Mouse (Mus musculus): Measurements from ENCODE around the gene Ifitm10.
"Not testable (repeated sequence)": the region's sequence is repeated elsewhere in the genome, so short reads cannot be mapped to it uniquely, and the experiment has no call there.

Ifitm10 gene

GRCm38 (mm10) chr7:142360743-142361142, 12.8 kb downstream of the Ifitm10 start:
- no peak for DNase-seq

- no peak for DNase-seq
Measured at GRCm38 (mm10) chr7:142359129-142359528, 14.4 kb downstream of the Ifitm10 start.

GRCm38 (mm10) chr7:142357566-142357965, 16.0 kb downstream of the Ifitm10 start:
- peak; percentile 26 for DNase-seq

- peak; percentile 45 for DNase-seq
Measured at GRCm38 (mm10) chr7:142354661-142355233, 18.8 kb downstream of the Ifitm10 start.

GRCm38 (mm10) chr7:142353854-142354253, 19.7 kb downstream of the Ifitm10 start:
- DNase-seq, result peak; percentile 81

GRCm38 (mm10) chr7:142351569-142351968, 22.0 kb downstream of the Ifitm10 start:
- no peak for DNase-seq

- DNase-seq, result no peak
Measured at GRCm38 (mm10) chr7:142349308-142349961, 24.1 kb downstream of the Ifitm10 start.

GRCm38 (mm10) chr7:142347542-142347941, 26.0 kb downstream of the Ifitm10 start:
- no peak for DNase-seq

GRCm38 (mm10) chr7:142342247-142342640, 31.3 kb downstream of the Ifitm10 start:
- no peak for DNase-seq

- peak; percentile 63 for DNase-seq
Measured at GRCm38 (mm10) chr7:142341564-142342246, 31.8 kb downstream of the Ifitm10 start.

GRCm38 (mm10) chr7:142340269-142340970, 33.1 kb downstream of the Ifitm10 start:
- peak; percentile 66 for DNase-seq

- DNase-seq, result no peak
Measured at GRCm38 (mm10) chr7:142335151-142335550, 38.4 kb downstream of the Ifitm10 start.

GRCm38 (mm10) chr7:142334246-142334645, 39.3 kb downstream of the Ifitm10 start:
- peak; percentile 88 for DNase-seq

- not testable (repeated sequence) for DNase-seq
Measured at GRCm38 (mm10) chr7:142332741-142333140, 40.8 kb downstream of the Ifitm10 start.

- DNase-seq, result no peak
Measured at GRCm38 (mm10) chr7:142331281-142331680, 42.3 kb downstream of the Ifitm10 start.

- DNase-seq, result no peak
Measured at GRCm38 (mm10) chr7:142330271-142330724, 43.3 kb downstream of the Ifitm10 start.

GRCm38 (mm10) chr7:142328507-142328906, 45.0 kb downstream of the Ifitm10 start:
- no peak for DNase-seq

- DNase-seq, result no peak
Measured at GRCm38 (mm10) chr7:142326714-142327445, 46.7 kb downstream of the Ifitm10 start.

- peak; percentile 70 for DNase-seq
Measured at GRCm38 (mm10) chr7:142323396-142324117, 50.0 kb downstream of the Ifitm10 start.

- DNase-seq, result peak; percentile 69
Measured at GRCm38 (mm10) chr7:142322641-142323040, 50.9 kb downstream of the Ifitm10 start.

GRCm38 (mm10) chr7:142321637-142322306, 51.8 kb downstream of the Ifitm10 start:
- DNase-seq, result peak; percentile 28
